Mouse (Mus musculus) MEL (cell line): Measurements from ENCODE around the gene Tomm22. TPM values are rescaled to one million over a fixed set of nuclear protein-coding genes. Genes with fewer than 3 reads are reported as not detected.

Source experiments
- DNase-seq: peaks from one replicate; pipeline ENCODE4 v3.0.0; 2011; ENCODE audit warnings: low read depth, low spot score
- H3K27ac ChIP-seq: 2 replicates; pipeline ENCODE4 v1.5.1; 2012; ENCODE audit warnings: low read depth, mild to moderate bottlenecking, control low read depth, low read length, moderate library complexity; ENCODE audit not compliant: control insufficient read depth
- H3K27me3 ChIP-seq, 2 experiments: fragments of 150-350 bp in 1 of 2; sonication (generic) in 1 of 2; 2 replicates each; pipeline ENCODE4 v1.6.1; 2012; ENCODE audit warnings: low read length in 2 of 2, mild to moderate bottlenecking in 2 of 2, improper control_type of control experiment in 1 of 2, moderate library complexity in 1 of 2; ENCODE audit not compliant: insufficient read depth in 2 of 2, control insufficient read depth in 1 of 2
- H3K36me3 ChIP-seq, 2 experiments: 2 replicates each; pipeline ENCODE4 v1.6.1; 2012 to 2014; ENCODE audit warnings: low read length in 2 of 2, improper control_type of control experiment in 1 of 2, inconsistent platforms in 1 of 2, mild to moderate bottlenecking in 1 of 2; ENCODE audit not compliant: insufficient read depth in 2 of 2, control insufficient read depth in 1 of 2
- H3K4me1 ChIP-seq, 2 experiments: fragments of 150-350 bp in 1 of 2; sonication (generic) in 1 of 2; 2 replicates each; pipeline ENCODE4 v1.6.1; 2012; ENCODE audit warnings: low read length in 2 of 2, improper control_type of control experiment in 1 of 2, mild to moderate bottlenecking in 1 of 2; ENCODE audit not compliant: insufficient read depth in 2 of 2, control insufficient read depth in 1 of 2
- H3K4me3 ChIP-seq, 2 experiments: fragments of 150-350 bp in 1 of 2; sonication (generic) in 1 of 2; 2 replicates each; pipeline ENCODE4 v1.5.1; 2012; ENCODE audit warnings: low read depth in 2 of 2, low read length in 2 of 2, mild to moderate bottlenecking in 2 of 2, moderate library complexity in 2 of 2, control low read depth in 1 of 2, improper control_type of control experiment in 1 of 2; ENCODE audit not compliant: control insufficient read depth in 1 of 2, insufficient read depth in 1 of 2
- H3K79me2 ChIP-seq: 2 replicates; pipeline ENCODE4 v1.6.1; 2012; ENCODE audit warnings: mild to moderate bottlenecking, low read length, moderate library complexity; ENCODE audit not compliant: control insufficient read depth, poor library complexity, insufficient read depth
- H3K9ac ChIP-seq: 2 replicates; pipeline ENCODE4 v1.6.1; 2012; ENCODE audit warnings: low read depth, mild to moderate bottlenecking, control low read depth, low read length, moderate library complexity; ENCODE audit not compliant: control insufficient read depth, poor library complexity, severe bottlenecking
- H3K9me3 ChIP-seq: fragments of 150-350 bp; sonication (generic); replicated peaks from 2 replicates; pipeline ENCODE4 v1.6.1; 2012; ENCODE audit warnings: mild to moderate bottlenecking, low read length, improper control_type of control experiment, moderate library complexity; ENCODE audit not compliant: insufficient read depth
- BHLHE40 ChIP-seq: IDR thresholded peaks from 2 replicates; pipeline ENCODE4 v1.6.1; 2012; ENCODE audit warnings: low read depth, mild to moderate bottlenecking, inconsistent platforms, low read length, improper control_type of control experiment, borderline replicate concordance
- CHD2 ChIP-seq: IDR thresholded peaks from 2 replicates; pipeline ENCODE4 v1.6.1; 2011; ENCODE audit warnings: low read length, improper control_type of control experiment
- E2F4 ChIP-seq: IDR thresholded peaks from 2 replicates; pipeline ENCODE4 v1.6.1; 2011; ENCODE audit warnings: low read depth, low read length, improper control_type of control experiment, borderline replicate concordance
- ELF1 ChIP-seq: IDR thresholded peaks from 2 replicates; pipeline ENCODE4 v1.6.1; 2014; ENCODE audit warnings: low read depth, mild to moderate bottlenecking, inconsistent platforms, low read length, improper control_type of control experiment, moderate library complexity
- EP300 ChIP-seq, 2 experiments: IDR thresholded peaks; 2 replicates each; pipeline ENCODE4 v1.6.1; 2011; ENCODE audit warnings: improper control_type of control experiment in 2 of 2, low read length in 2 of 2, low read depth in 1 of 2, mild to moderate bottlenecking in 1 of 2
- ETS1 ChIP-seq: IDR thresholded peaks from 2 replicates; pipeline ENCODE4 v1.6.1; 2012; ENCODE audit warnings: low read depth, mild to moderate bottlenecking, inconsistent platforms, low read length, improper control_type of control experiment, moderate library complexity
- GABPA ChIP-seq: IDR thresholded peaks from 2 replicates; pipeline ENCODE4 v1.6.1; 2012; ENCODE audit warnings: low read depth, mild to moderate bottlenecking, inconsistent platforms, low read length, improper control_type of control experiment, moderate library complexity
- HCFC1 ChIP-seq: IDR thresholded peaks from 2 replicates; pipeline ENCODE4 v1.6.1; 2012; ENCODE audit warnings: low read depth, mild to moderate bottlenecking, inconsistent platforms, low read length, improper control_type of control experiment, moderate library complexity
- JUND ChIP-seq: IDR thresholded peaks from 2 replicates; pipeline ENCODE4 v1.6.1; 2011; ENCODE audit warnings: low read depth, mild to moderate bottlenecking, improper control_type of control experiment, low read length
- KAT2A ChIP-seq: conservative IDR thresholded peaks from 2 replicates; pipeline ENCODE4 v1.6.1; 2012; ENCODE audit warnings: low read depth, low read length, improper control_type of control experiment, inconsistent platforms
- MAFK ChIP-seq: IDR thresholded peaks from 2 replicates; pipeline ENCODE4 v1.6.1; 2011; ENCODE audit warnings: low read depth, mild to moderate bottlenecking, low read length, improper control_type of control experiment, borderline replicate concordance
- MAX ChIP-seq: IDR thresholded peaks from 2 replicates; pipeline ENCODE4 v1.6.1; 2011; ENCODE audit warnings: low read length, improper control_type of control experiment
- MAZ ChIP-seq: IDR thresholded peaks from 2 replicates; pipeline ENCODE4 v1.6.1; 2012; ENCODE audit warnings: low read depth, mild to moderate bottlenecking, inconsistent platforms, low read length, improper control_type of control experiment
- MEF2A ChIP-seq: IDR thresholded peaks from 2 replicates; pipeline ENCODE4 v1.6.1; 2014; ENCODE audit warnings: low read depth, mild to moderate bottlenecking, inconsistent platforms, low read length, improper control_type of control experiment; ENCODE audit not compliant: poor library complexity, insufficient replicate concordance, severe bottlenecking; ENCODE audit errors: extremely low read depth
- MXI1 ChIP-seq: IDR thresholded peaks from 2 replicates; pipeline ENCODE4 v1.6.1; 2011; ENCODE audit warnings: mild to moderate bottlenecking, low read depth, low read length, improper control_type of control experiment
- MYB ChIP-seq: IDR thresholded peaks from 2 replicates; pipeline ENCODE4 v1.6.1; 2011; ENCODE audit warnings: mild to moderate bottlenecking, low read depth, low read length, improper control_type of control experiment
- MYC ChIP-seq: IDR thresholded peaks from 2 replicates; pipeline ENCODE4 v1.6.1; 2011; ENCODE audit warnings: low read depth, mild to moderate bottlenecking, low read length, improper control_type of control experiment, moderate library complexity
- NELFE ChIP-seq: IDR thresholded peaks from 2 replicates; pipeline ENCODE4 v1.6.1; 2011; ENCODE audit warnings: low read depth, low read length, improper control_type of control experiment
- NRF1 ChIP-seq: IDR thresholded peaks from 2 replicates; pipeline ENCODE4 v1.6.1; 2014; ENCODE audit warnings: low read depth, mild to moderate bottlenecking, inconsistent platforms, low read length, improper control_type of control experiment, moderate library complexity; ENCODE audit not compliant: poor library complexity, insufficient read depth, severe bottlenecking
- POLR2A ChIP-seq, 2 experiments: IDR thresholded peaks; 2 replicates each; pipeline ENCODE4 v1.6.1; 2011 to 2012; ENCODE audit warnings: low read length in 2 of 2, mild to moderate bottlenecking in 2 of 2, control low read depth in 1 of 2, improper control_type of control experiment in 1 of 2, low read depth in 1 of 2, moderate library complexity in 1 of 2; ENCODE audit not compliant: control insufficient read depth in 1 of 2, insufficient read depth in 1 of 2, poor library complexity in 1 of 2
- POLR2AphosphoS2 ChIP-seq: IDR thresholded peaks from 2 replicates; pipeline ENCODE4 v1.6.1; 2011; ENCODE audit warnings: low read length, improper control_type of control experiment
- RCOR1 ChIP-seq: IDR thresholded peaks from 2 replicates; pipeline ENCODE4 v1.6.1; 2012; ENCODE audit warnings: low read depth, mild to moderate bottlenecking, inconsistent platforms, low read length, improper control_type of control experiment
- SIN3A ChIP-seq: IDR thresholded peaks from 2 replicates; pipeline ENCODE4 v1.6.1; 2012; ENCODE audit warnings: low read length, improper control_type of control experiment, inconsistent platforms
- SMC3 ChIP-seq: IDR thresholded peaks from 2 replicates; pipeline ENCODE4 v1.6.1; 2011; ENCODE audit warnings: low read depth, low read length, improper control_type of control experiment
- TAL1 ChIP-seq: IDR thresholded peaks from 2 replicates; pipeline ENCODE4 v1.6.1; 2012; ENCODE audit warnings: mild to moderate bottlenecking, inconsistent platforms, low read length, moderate library complexity, mixed read lengths
- TBP ChIP-seq: IDR thresholded peaks from 2 replicates; pipeline ENCODE4 v1.8.0; 2011; ENCODE audit warnings: low read depth, low read length, improper control_type of control experiment
- TCF12 ChIP-seq: IDR thresholded peaks from 2 replicates; pipeline ENCODE4 v1.6.1; 2014; ENCODE audit warnings: low read depth, mild to moderate bottlenecking, inconsistent platforms, low read length, improper control_type of control experiment, moderate library complexity
- USF1 ChIP-seq: IDR thresholded peaks from 2 replicates; pipeline ENCODE4 v1.6.1; 2014; ENCODE audit warnings: low read depth, mild to moderate bottlenecking, inconsistent platforms, low read length, improper control_type of control experiment, moderate library complexity
- ZC3H11A ChIP-seq: IDR thresholded peaks from 2 replicates; pipeline ENCODE4 v1.6.1; 2012; ENCODE audit warnings: low read depth, mild to moderate bottlenecking, inconsistent platforms, low read length, improper control_type of control experiment
- ZKSCAN1 ChIP-seq: IDR thresholded peaks from 2 replicates; pipeline ENCODE4 v1.6.1; 2012; ENCODE audit warnings: low read depth, mild to moderate bottlenecking, inconsistent platforms, low read length, improper control_type of control experiment, moderate library complexity
- ZMIZ1 ChIP-seq: IDR thresholded peaks from 2 replicates; pipeline ENCODE4 v1.6.1; 2012; ENCODE audit warnings: low read depth, mild to moderate bottlenecking, inconsistent platforms, low read length, improper control_type of control experiment, moderate library complexity
- polyA plus RNA-seq, 2 experiments: library from polyadenylated mRNA; stranded (reverse) in 1 of 2; unstranded in 1 of 2; fragments of >175 nt in 1 of 2; fragments of >200 nt in 1 of 2; gene quantifications; 2 replicates each; pipeline versions ENCODE4 v1.2.1 to v1.2.4; 2012; ENCODE audit warnings: low replicate concordance in 2 of 2, low read depth in 1 of 2; ENCODE audit not compliant: insufficient read length in 2 of 2, insufficient read depth in 1 of 2, missing spikeins in 1 of 2
- total RNA-seq: library from RNA; depleted of rRNA; stranded (reverse); fragments of 300-350 nt; gene quantifications from 2 replicates; pipeline ENCODE4 v1.2.3, GENCODE M21; 2012

The Tomm22 gene
- total and polyA plus RNA-seq, 3 experiments: 174 to 829 (median 281) TPM

DNA sequence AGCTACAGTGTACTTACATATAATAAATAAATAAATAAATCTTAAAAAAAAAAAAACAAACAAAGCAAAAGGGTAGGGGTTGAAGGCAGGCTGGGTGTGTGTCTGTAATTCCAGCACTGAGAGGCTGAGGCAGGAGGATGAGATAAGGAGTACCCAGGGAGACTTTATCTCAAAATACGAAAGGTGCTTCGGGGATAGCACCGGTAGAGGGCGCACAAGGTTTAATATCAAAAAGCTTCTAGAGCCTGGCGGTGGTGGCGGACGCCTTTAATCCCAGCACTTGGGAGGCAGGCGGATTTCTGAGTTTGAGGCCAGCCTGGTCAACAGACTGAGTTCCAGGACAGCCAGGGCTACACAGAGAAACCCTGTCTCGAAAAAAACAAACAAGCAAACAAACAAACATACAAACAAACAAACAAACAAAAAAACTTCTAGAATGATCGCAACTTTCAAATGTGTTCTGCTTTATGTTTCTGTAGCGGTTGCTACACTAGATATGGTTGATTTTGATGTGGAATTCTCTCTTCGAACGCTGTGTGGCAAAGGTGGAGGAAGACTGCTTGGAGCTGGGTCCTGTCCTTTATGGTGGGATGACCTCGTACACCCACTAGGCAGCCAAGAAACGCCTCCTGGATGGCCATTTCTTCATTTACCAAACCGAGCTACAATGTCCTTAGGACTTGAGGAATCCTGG lies 12.7 kb upstream of the Tomm22 start (continued):
- TF ChIP-seq NELFE: no peak
- TF ChIP-seq HCFC1: 0 out of 2 replicates have a peak, but pooled peaks have one; percentile 27
- peak; percentile 47; the same call in 1 of the 2 replicates for TF ChIP-seq SMC3

DNA sequence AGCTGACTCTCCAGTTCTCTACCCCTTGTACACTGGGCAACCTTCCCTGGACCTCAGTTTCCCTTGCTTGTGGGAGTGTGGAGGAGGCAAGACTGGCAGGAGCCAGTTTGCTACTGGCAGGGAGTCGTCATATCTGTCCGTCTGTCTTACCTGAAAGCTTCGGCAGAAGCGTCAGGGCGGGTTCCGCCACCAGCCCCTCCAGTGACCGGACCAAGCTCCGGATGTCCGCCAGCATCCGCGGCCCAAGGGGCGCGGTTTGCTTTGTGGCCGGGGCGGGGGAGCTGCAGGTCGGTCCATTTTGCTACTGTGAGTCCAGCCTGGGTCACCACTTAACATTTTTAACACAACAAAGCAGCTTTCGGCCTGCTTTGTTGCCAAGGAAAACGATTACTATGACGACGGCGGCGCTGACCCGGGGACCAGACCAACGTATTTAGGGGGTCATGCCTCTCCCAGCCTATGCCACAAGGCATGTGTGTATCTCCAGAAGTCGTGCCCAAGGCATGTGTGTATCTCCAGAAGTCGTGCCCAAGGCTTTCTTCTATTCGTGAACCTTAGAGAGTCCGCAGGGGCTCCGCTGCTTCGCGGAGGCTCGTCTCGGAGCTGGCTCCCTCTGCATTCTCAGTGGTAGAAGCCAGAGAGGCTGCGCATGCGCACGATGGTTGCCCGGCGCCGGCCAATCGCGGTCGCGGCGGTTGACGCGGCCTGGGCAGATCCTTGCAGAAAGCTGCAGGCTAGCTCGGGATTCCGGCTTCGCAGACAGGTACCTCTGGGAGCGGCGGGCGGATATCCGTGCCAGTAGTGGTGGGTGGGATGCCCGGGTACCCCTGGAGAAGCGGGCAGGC lies 11.9 kb upstream of the Tomm22 start, which contains the start of the genes Fam227a and Cby1:
Fam227a (minus strand) TSS at position 426 of the 845 bp plus-strand sequence.
Cby1 (plus strand) TSS at position 669 of the 845 bp plus-strand sequence.
- H3K36me3 ChIP-seq: peaks cover 0 to 7% of the 10 kb centered on the region in 2 experiments; a peak in 2 of 4 replicates
- no peaks in the 10 kb centered on the region for H3K27me3 ChIP-seq
- peaks cover 0 to 8% of the 10 kb centered on the region in 2 experiments; a peak in 2 of 4 replicates for H3K4me1 ChIP-seq
- H3K79me2 ChIP-seq: no peaks in the 10 kb centered on the region; the same call in 1 of the 2 replicates
- DNase-seq: peak; percentile 96
- H3K4me3 ChIP-seq: peak within 1 kb of the TSS; percentile 76 to 90
- H3K9me3 ChIP-seq: no peaks in the 10 kb centered on the region
- peak within 1 kb of the TSS; percentile 88 for H3K27ac ChIP-seq
- H3K9ac ChIP-seq: peak within 1 kb of the TSS; percentile 89
- 0 out of 2 replicates have a peak, but pooled peaks have one; percentile 35 for TF ChIP-seq TBP
- 0 out of 2 replicates have a peak, but pooled peaks have one; percentile 2 for TF ChIP-seq SMC3
- TF ChIP-seq SIN3A: peak; percentile 97
- TF ChIP-seq TAL1: no peak
- TF ChIP-seq BHLHE40: peak; percentile 55; the same call in 1 of the 2 replicates
- no peak for TF ChIP-seq RCOR1
- peak; percentile 75 for TF ChIP-seq ZMIZ1
- TF ChIP-seq ZC3H11A: no peak
- 0 out of 2 replicates have a peak, but pooled peaks have one; percentile 22 for TF ChIP-seq ETS1
- TF ChIP-seq MAZ: peak; percentile 69; the same call in 1 of the 2 replicates
- no peak for TF ChIP-seq MAFK
- TF ChIP-seq TCF12: 0 out of 2 replicates have a peak, but pooled peaks have one; percentile 29
- TF ChIP-seq ELF1: peak; percentile 49; the same call in 1 of the 2 replicates
- TF ChIP-seq MYC: no peak
- TF ChIP-seq NRF1: peak; percentile 99
- TF ChIP-seq E2F4: no peak
- TF ChIP-seq MXI1: peak; percentile 88
- TF ChIP-seq KAT2A: no peak
- no peak for TF ChIP-seq CHD2
- no peak for TF ChIP-seq ZKSCAN1
- no peak for TF ChIP-seq JUND
- TF ChIP-seq NELFE: peak; percentile 91
- TF ChIP-seq HCFC1: peak; percentile 79
- no peak for TF ChIP-seq USF1
- peak; percentile 66; the same call in 1 of the 2 replicates for TF ChIP-seq MAX
- peak; percentile 54 for TF ChIP-seq MYB
- TF ChIP-seq GABPA: 0 out of 2 replicates have a peak, but pooled peaks have one; percentile 41
- peak; percentile 64 to 78; a peak in 3 of 4 replicates for TF ChIP-seq POLR2A (IDR thresholded peaks at IDR 0.05; ENCODE audit: control insufficient read depth in 1 of 2, insufficient read depth in 1 of 2, low read depth in 1 of 2, low read length in 2 of 2, poor library complexity in 1 of 2)
- no peak for TF ChIP-seq EP300 (IDR thresholded peaks at IDR 0.05; ENCODE audit: low read depth in 1 of 2, low read length in 2 of 2)
- no peak for TF ChIP-seq MEF2A
- TF ChIP-seq POLR2AphosphoS2: peak; percentile 79
